Comparison of ENCODE assay signal across 22 mouse cellular contexts in genomic region chr9:70301598-70301997, GRCm38 (mm10).
DNase-seq lines count a peak whose midpoint lies in the region; ATAC-seq and TF ChIP-seq lines count a peak whose summit lies in the region.
"Had no signal": no experiment of that assay in that cellular context is flagged by ENCODE, and none has a peak within 500 bp of the region (broad histone marks: within the 10 kb centered on the region; RNA-seq: fewer than 3 reads in every experiment).

No protein-coding gene starts in this region.

- peaks cover 8% of the 10 kb centered on the region; the same call in 1 of the 2 replicates for H3K79me2 ChIP-seq in CH12.LX (replicated peaks; ENCODE audit: control insufficient read depth, extremely low read depth, insufficient read depth, poor library complexity, severe bottlenecking)

- 85% methylated on average over 6 of the region's 6 CpGs for WGBS in embryonic facial prominence, embryonic 13.5 days
- WGBS in embryonic facial prominence, embryonic 10.5 days, result 96% methylated on average over 6 of the region's 6 CpGs
- 74% methylated on average over 6 of the region's 6 CpGs for WGBS in embryonic facial prominence, embryonic 15.5 days
- WGBS in stomach, embryonic 16.5 days, result 89% methylated on average over 6 of the region's 6 CpGs
- 92% methylated on average over 6 of the region's 6 CpGs for WGBS in kidney, embryonic 14.5 days

- no peak overlapping the region for H3K9ac ChIP-seq in embryonic facial prominence, embryonic 13.5 days
- H3K9ac ChIP-seq in CH12.LX (ENCODE audit: insufficient read depth, low read depth), result no peak overlapping the region
- no peak overlapping the region for H3K9ac ChIP-seq in embryonic facial prominence, embryonic 15.5 days
- H3K9ac ChIP-seq in stomach, embryonic 16.5 days (ENCODE audit: low read length), result no peak overlapping the region
- no peak overlapping the region for H3K9ac ChIP-seq in kidney, embryonic 14.5 days (ENCODE audit: low read depth, low read length)
- H3K9ac ChIP-seq: embryonic facial prominence, embryonic 12.5 days; hindbrain, embryonic 13.5 days had no signal

- no peak for TF ChIP-seq RAD21 in CH12.LX (IDR thresholded peaks at IDR 0.05; ENCODE audit: low read depth, low read length)

- peaks cover 5% of the 10 kb centered on the region; the same call in 1 of the 2 replicates for H3K4me1 ChIP-seq in embryonic facial prominence, embryonic 13.5 days
- H3K4me1 ChIP-seq in embryonic facial prominence, embryonic 10.5 days, result peaks cover 17% of the 10 kb centered on the region
- peaks cover 16 to 53% of the 10 kb centered on the region in 2 experiments for H3K4me1 ChIP-seq in CH12.LX (ENCODE audit: control insufficient read depth in 1 of 2, insufficient read depth in 2 of 2)
- H3K4me1 ChIP-seq in embryonic facial prominence, embryonic 15.5 days, result no peaks in the 10 kb centered on the region
- no peaks in the 10 kb centered on the region for H3K4me1 ChIP-seq in stomach, embryonic 16.5 days (ENCODE audit: control insufficient read depth, insufficient read depth, low read length)
- H3K4me1 ChIP-seq in kidney, embryonic 14.5 days (ENCODE audit: control insufficient read depth, insufficient read depth, low read length), result no peaks in the 10 kb centered on the region
- H3K4me1 ChIP-seq: embryonic facial prominence, embryonic 12.5 days; heart, embryonic 10.5 days had no signal

- no peak for DNase-seq in embryonic facial prominence, embryonic 10.5 days (ENCODE audit: low spot score)
- DNase-seq in CH12.LX (ENCODE audit: extremely low read depth), result no peak
- DNase-seq: adrenal gland, adult 2 months; adrenal gland, postnatal 25 days; B cell, adult 2 months; cerebellum, adult 2 months; cerebellum, postnatal 10 days; heart, adult 18-20 months; heart, postnatal 10 days had no signal

- H3K9me3 ChIP-seq in embryonic facial prominence, embryonic 13.5 days, result peaks cover 5% of the 10 kb centered on the region; the same call in 1 of the 2 replicates
- no peaks in the 10 kb centered on the region for H3K9me3 ChIP-seq in embryonic facial prominence, embryonic 10.5 days
- H3K9me3 ChIP-seq in CH12.LX (replicated peaks; ENCODE audit: low read length), result peaks cover 11% of the 10 kb centered on the region
- H3K9me3 ChIP-seq in embryonic facial prominence, embryonic 15.5 days (replicated peaks), result no peaks in the 10 kb centered on the region
- no peaks in the 10 kb centered on the region for H3K9me3 ChIP-seq in stomach, embryonic 16.5 days (replicated peaks; ENCODE audit: control insufficient read depth, low read length)
- H3K9me3 ChIP-seq in kidney, embryonic 14.5 days (ENCODE audit: control insufficient read depth, low read length), result 0 out of 2 replicates have a peak, but pooled peaks cover 4% of the 10 kb centered on the region
- H3K9me3 ChIP-seq: embryonic facial prominence, embryonic 12.5 days; forebrain, embryonic 10.5 days; heart, embryonic 10.5 days; hindbrain, embryonic 13.5 days had no signal

- TF ChIP-seq POLR2A in CH12.LX (IDR thresholded peaks at IDR 0.05; ENCODE audit: low read depth, low read length), result no peak

- H3K27ac ChIP-seq in embryonic facial prominence, embryonic 13.5 days, result peak overlapping the region; percentile 40
- no peak overlapping the region for H3K27ac ChIP-seq in embryonic facial prominence, embryonic 10.5 days (replicated peaks)
- no peak overlapping the region for H3K27ac ChIP-seq in CH12.LX (ENCODE audit: insufficient read depth, low read depth)
- H3K27ac ChIP-seq in embryonic facial prominence, embryonic 15.5 days (replicated peaks), result peak overlapping the region; percentile 85
- H3K27ac ChIP-seq in stomach, embryonic 16.5 days (ENCODE audit: low read length), result peak overlapping the region; percentile 84
- no peak overlapping the region for H3K27ac ChIP-seq in kidney, embryonic 14.5 days (ENCODE audit: low read depth, low read length)
- H3K27ac ChIP-seq: embryonic facial prominence, embryonic 12.5 days; forebrain, embryonic 10.5 days; heart, embryonic 10.5 days; hindbrain, embryonic 13.5 days; hindbrain, postnatal 0 days had no signal

- dilution Hi-C loops in CH12.LX (cut with MboI; ENCODE audit: extremely low pct_ligation_motif_present, extremely low pct_unique_long_range_greater_than_20kb, low sequenced_read_pairs), result no loop called here

- H3K36me3 ChIP-seq in embryonic facial prominence, embryonic 13.5 days, result peaks cover 40% of the 10 kb centered on the region
- H3K36me3 ChIP-seq in embryonic facial prominence, embryonic 10.5 days (replicated peaks), result peaks cover 39% of the 10 kb centered on the region
- peaks cover 33 to 85% of the 10 kb centered on the region in 2 experiments for H3K36me3 ChIP-seq in CH12.LX (replicated peaks in 1 of 2; ENCODE audit: control insufficient read depth in 1 of 2, insufficient read depth in 1 of 2, low read length in 1 of 2)
- peaks cover 22% of the 10 kb centered on the region for H3K36me3 ChIP-seq in embryonic facial prominence, embryonic 15.5 days
- H3K36me3 ChIP-seq in stomach, embryonic 16.5 days (ENCODE audit: control insufficient read depth, insufficient read depth, low read length), result no peaks in the 10 kb centered on the region
- peaks cover 3% of the 10 kb centered on the region; the same call in 1 of the 2 replicates for H3K36me3 ChIP-seq in kidney, embryonic 14.5 days (ENCODE audit: control insufficient read depth, insufficient read depth, low read length)

- TF ChIP-seq CTCF in CH12.LX (conservative IDR thresholded peaks at IDR 0.05 in 1 of 2, IDR thresholded peaks at IDR 0.05 in 1 of 2; ENCODE audit: low read depth in 2 of 2, low read length in 2 of 2), result no peak

- no peak overlapping the region for H3K4me2 ChIP-seq in embryonic facial prominence, embryonic 13.5 days
- no peak overlapping the region for H3K4me2 ChIP-seq in CH12.LX (ENCODE audit: insufficient read depth, low read depth, poor library complexity, severe bottlenecking)
- no peak overlapping the region for H3K4me2 ChIP-seq in embryonic facial prominence, embryonic 15.5 days (replicated peaks)
- no peak overlapping the region for H3K4me2 ChIP-seq in stomach, embryonic 16.5 days (ENCODE audit: low read depth, low read length)
- H3K4me2 ChIP-seq in kidney, embryonic 14.5 days (replicated peaks; ENCODE audit: low read depth, low read length), result no peak overlapping the region
- H3K4me2 ChIP-seq: embryonic facial prominence, embryonic 12.5 days; hindbrain, embryonic 13.5 days had no signal

- in situ Hi-C loops in CH12.LX (cut with MboI; ENCODE audit: low pct_ligation_motif_present, low pct_unique_long_range_greater_than_20kb, low sequenced_read_pairs), result loop anchor here (10.0 kb wide), 1 partner anchor 97 kb away; the partner anchor contains the start of gene Myo1e

- H3K4me3 ChIP-seq in embryonic facial prominence, embryonic 13.5 days, result no peak overlapping the region
- no peak overlapping the region for H3K4me3 ChIP-seq in embryonic facial prominence, embryonic 10.5 days
- no peak overlapping the region for H3K4me3 ChIP-seq in CH12.LX (replicated peaks in 1 of 3; ENCODE audit: low read depth in 2 of 3, low read length in 2 of 3, poor library complexity in 1 of 3)
- H3K4me3 ChIP-seq in embryonic facial prominence, embryonic 15.5 days (replicated peaks), result no peak overlapping the region
- H3K4me3 ChIP-seq in stomach, embryonic 16.5 days (replicated peaks; ENCODE audit: low read length), result no peak overlapping the region
- H3K4me3 ChIP-seq in kidney, embryonic 14.5 days (ENCODE audit: low read length), result no peak overlapping the region
- H3K4me3 ChIP-seq: embryonic facial prominence, embryonic 12.5 days; erythroblast, embryonic 14.5 days; forebrain, embryonic 10.5 days; heart, embryonic 10.5 days; hindbrain, embryonic 13.5 days had no signal

- no peaks in the 10 kb centered on the region for H3K27me3 ChIP-seq in embryonic facial prominence, embryonic 13.5 days
- no peaks in the 10 kb centered on the region for H3K27me3 ChIP-seq in embryonic facial prominence, embryonic 10.5 days (replicated peaks; ENCODE audit: low read depth, poor library complexity, severe bottlenecking)
- no peaks in the 10 kb centered on the region for H3K27me3 ChIP-seq in CH12.LX (replicated peaks)
- no peaks in the 10 kb centered on the region for H3K27me3 ChIP-seq in embryonic facial prominence, embryonic 15.5 days
- no peaks in the 10 kb centered on the region for H3K27me3 ChIP-seq in stomach, embryonic 16.5 days (ENCODE audit: control insufficient read depth, insufficient read depth, low read length)
- H3K27me3 ChIP-seq in kidney, embryonic 14.5 days (ENCODE audit: control insufficient read depth, insufficient read depth, low read length), result no peaks in the 10 kb centered on the region
- H3K27me3 ChIP-seq: embryonic facial prominence, embryonic 12.5 days; hindbrain, embryonic 13.5 days had no signal

- no peak for TF ChIP-seq EP300 in CH12.LX (IDR thresholded peaks at IDR 0.05; ENCODE audit: low read length)

- no peak for ATAC-seq in embryonic facial prominence, embryonic 13.5 days (ENCODE audit: insufficient number of reproducible peaks, insufficient read depth, low FRiP score, low TSS enrichment, low read depth)
- no peak for ATAC-seq in embryonic facial prominence, embryonic 15.5 days (ENCODE audit: insufficient number of reproducible peaks, low FRiP score, low TSS enrichment, low read depth)
- no peak for ATAC-seq in stomach, embryonic 16.5 days (ENCODE audit: insufficient read depth, low FRiP score)
- no peak for ATAC-seq in kidney, embryonic 14.5 days (ENCODE audit: low FRiP score, low TSS enrichment)
- ATAC-seq in frontal cortex, adult (ENCODE audit: low TSS enrichment), result no peak
- ATAC-seq: CD4-positive, CD25-positive, alpha-beta regulatory T cell, adult 4 months; forebrain, embryonic 14.5 days; hindbrain, postnatal 0 days had no signal

TF ChIP-seq in CH12.LX, 34 proteins besides CTCF, POLR2A, EP300 and RAD21:
- TF ChIP-seq GABPA (IDR thresholded peaks at IDR 0.05; ENCODE audit: insufficient replicate concordance, low read depth, low read length) (no peak), BHLHE40 (IDR thresholded peaks at IDR 0.05; ENCODE audit: low read depth, low read length) (0 out of 2 replicates have a peak, but pooled peaks have one; percentile 5)

Comparison
In these comparisons a context has a peak if more than half of its experiments do, and no peak if none do; other contexts are left out.
1. H3K27ac ChIP-seq: peak in embryonic facial prominence, embryonic 13.5 days (single experiment), embryonic facial prominence, embryonic 15.5 days (single experiment) and stomach, embryonic 16.5 days (single experiment); none in embryonic facial prominence, embryonic 10.5 days (single experiment), CH12.LX (single experiment) and kidney, embryonic 14.5 days (single experiment).